Comparison of ENCODE assay signal across 8 mouse cellular contexts in genomic region chr11:75167643-75168589, GRCm38 (mm10). TPM values are rescaled to one million over a fixed set of nuclear protein-coding genes. Genes with fewer than 3 reads are reported as not detected.
DNase-seq lines count a peak whose midpoint lies in the region; ATAC-seq and TF ChIP-seq lines count a peak whose summit lies in the region.

No protein-coding gene starts in this region.

- TF ChIP-seq CTCF in liver, adult 2 months (IDR thresholded peaks at IDR 0.05; ENCODE audit: low read depth, low read length): no peak
- no peak for TF ChIP-seq CTCF in bone marrow macrophage, adult 2 months (IDR thresholded peaks at IDR 0.05; ENCODE audit: low read depth, low read length)

- ATAC-seq in heart, embryonic 14.5 days (ENCODE audit: insufficient number of reproducible peaks, insufficient read depth, low FRiP score, low read depth): no peak
- no peak for ATAC-seq in neural tube, embryonic 15.5 days (ENCODE audit: low FRiP score)

- peak overlapping the region; percentile 20; the same call in 1 of the 2 replicates for H3K27ac ChIP-seq in liver, adult 2 months (replicated peaks; ENCODE audit: insufficient read depth, low read depth, low read length)
- no peak overlapping the region for H3K27ac ChIP-seq in bone marrow macrophage, adult 2 months (ENCODE audit: insufficient read depth, low read depth, low read length)
- peak overlapping the region; percentile 2 to 82 for H3K27ac ChIP-seq in heart, embryonic 14.5 days (replicated peaks in 1 of 2; ENCODE audit: control insufficient read depth in 1 of 2, insufficient read depth in 1 of 2, low read depth in 2 of 2, low read length in 2 of 2)
- H3K27ac ChIP-seq in neural tube, embryonic 15.5 days (replicated peaks): peak overlapping the region; percentile 63; the same call in 1 of the 2 replicates

- H3K27me3 ChIP-seq in liver, adult 2 months (ENCODE audit: control insufficient read depth, insufficient read depth, low read length): peaks cover 20% of the 10 kb centered on the region; the same call in 1 of the 2 replicates
- H3K27me3 ChIP-seq in heart, embryonic 14.5 days (ENCODE audit: control insufficient read depth, insufficient read depth, low read length): peaks cover 61% of the 10 kb centered on the region
- peaks cover 62% of the 10 kb centered on the region for H3K27me3 ChIP-seq in neural tube, embryonic 15.5 days (replicated peaks)

- peak overlapping the region; percentile 78 for H3K9ac ChIP-seq in liver, adult 2 months (ENCODE audit: low read depth, low read length)
- H3K9ac ChIP-seq in heart, embryonic 14.5 days (ENCODE audit: low read length): peak overlapping the region; percentile 81
- peak overlapping the region; percentile 61 for H3K9ac ChIP-seq in neural tube, embryonic 15.5 days (replicated peaks)

- H3K4me1 ChIP-seq in liver, adult 2 months (ENCODE audit: control insufficient read depth, insufficient read depth, low read length): peaks cover 11% of the 10 kb centered on the region; the same call in 1 of the 2 replicates
- peaks cover 7% of the 10 kb centered on the region; the same call in 1 of the 2 replicates for H3K4me1 ChIP-seq in bone marrow macrophage, adult 2 months (ENCODE audit: control insufficient read depth, insufficient read depth, low read length)
- H3K4me1 ChIP-seq in heart, embryonic 14.5 days (ENCODE audit: control insufficient read depth in 2 of 2, insufficient read depth in 2 of 2, low read length in 2 of 2): peaks cover 8 to 64% of the 10 kb centered on the region in 2 experiments; a peak in 3 of 4 replicates
- H3K4me1 ChIP-seq in neural tube, embryonic 15.5 days: peaks cover 84% of the 10 kb centered on the region

- 19% methylated on average over 50 of the region's 63 CpGs for WGBS in liver, adult 2 months
- 7% methylated on average over 55 of the region's 63 CpGs for WGBS in heart, embryonic 14.5 days
- 5% methylated on average over 51 of the region's 63 CpGs for WGBS in neural tube, embryonic 15.5 days

- H3K4me3 ChIP-seq in liver, adult 2 months (ENCODE audit: insufficient read depth, low read depth, low read length): peak overlapping the region; percentile 65
- 0 out of 2 replicates have a peak overlapping the region, but pooled peaks have one; percentile 0 for H3K4me3 ChIP-seq in bone marrow macrophage, adult 2 months (ENCODE audit: insufficient read depth, low read length)
- peak overlapping the region; percentile 58 to 65 for H3K4me3 ChIP-seq in heart, embryonic 14.5 days (ENCODE audit: control insufficient read depth in 1 of 2, insufficient read depth in 1 of 2, low read depth in 1 of 2, low read length in 2 of 2)
- H3K4me3 ChIP-seq in neural tube, embryonic 15.5 days (replicated peaks): peak overlapping the region; percentile 53

- no peaks in the 10 kb centered on the region for H3K9me3 ChIP-seq in heart, embryonic 14.5 days (ENCODE audit: control insufficient read depth, low read length)
- H3K9me3 ChIP-seq in neural tube, embryonic 15.5 days (replicated peaks): no peaks in the 10 kb centered on the region

- no peaks in the 10 kb centered on the region for H3K79me2 ChIP-seq in liver, adult 2 months (ENCODE audit: control insufficient read depth, insufficient read depth, low read length)

- no peaks in the 10 kb centered on the region for H3K36me3 ChIP-seq in liver, adult 2 months (ENCODE audit: control insufficient read depth, insufficient read depth, low read length)
- H3K36me3 ChIP-seq in heart, embryonic 14.5 days (ENCODE audit: control insufficient read depth, insufficient read depth, low read length): peaks cover 33% of the 10 kb centered on the region
- peaks cover 7% of the 10 kb centered on the region for H3K36me3 ChIP-seq in neural tube, embryonic 15.5 days

- no peak for DNase-seq in liver, adult 2 months (ENCODE audit: extremely low read depth, low read depth, low spot score)
- DNase-seq in liver: no peak
- DNase-seq in kidney, postnatal 4 days: peak; percentile 70 to 76
- DNase-seq in urinary bladder, postnatal 14 days (ENCODE audit: low spot score): no peak
- no peak for DNase-seq in right cerebral cortex, postnatal 25 days

- H3K4me2 ChIP-seq in heart, embryonic 14.5 days (ENCODE audit: low read length): peak overlapping the region; percentile 98
- H3K4me2 ChIP-seq in neural tube, embryonic 15.5 days: peak overlapping the region; percentile 99

- TF ChIP-seq POLR2A in liver, adult 2 months (IDR thresholded peaks at IDR 0.05; ENCODE audit: extremely low read depth, insufficient read depth, low read length): 0 out of 2 replicates have a peak, but pooled peaks have one; percentile 18
- no peak for TF ChIP-seq POLR2A in bone marrow macrophage, adult 2 months (IDR thresholded peaks at IDR 0.05; ENCODE audit: borderline replicate concordance, low read depth, low read length)

RNA-seq across cellular contexts. Expression of gene Hic1, which starts 1.4 kb away (rescaled TPM):
- total RNA-seq in liver, adult 2 months (2014; rRNA removed): 1.1 and 1.8 TPM in 2 replicates
- polyA plus RNA-seq in liver, adult 2 months (2012; rRNA removed): 3.8 and 4.3 TPM in 2 replicates
- polyA plus RNA-seq in bone marrow macrophage, adult 2 months (2012; ENCODE audit: insufficient read depth, insufficient read length, missing spikeins): not detected in 2 replicates
- polyA plus RNA-seq in heart, embryonic 14.5 days (2014; fragmentation: Nextera tagmentation; extraction: Ambion mirVana): 6.4 and 6.8 TPM in 2 replicates
- 5.3 and 10.7 TPM in 2 replicates for polyA plus RNA-seq in neural tube, embryonic 15.5 days (2015; fragmentation: Nextera tagmentation; extraction: Ambion mirVana)

RNA-seq across cellular contexts. Expression of gene Ovca2, which starts 10.7 kb away (rescaled TPM):
- 6.7 and 6.9 TPM in 2 replicates for total RNA-seq in liver, adult 2 months (2014; rRNA removed)
- polyA plus RNA-seq in liver, adult 2 months (2012; rRNA removed): 5.7 and 8.0 TPM in 2 replicates
- 13.4 and 17.7 TPM in 2 replicates for polyA plus RNA-seq in bone marrow macrophage, adult 2 months (2012; ENCODE audit: insufficient read depth, insufficient read length, missing spikeins)
- polyA plus RNA-seq in heart, embryonic 14.5 days (2014; fragmentation: Nextera tagmentation; extraction: Ambion mirVana): 19.4 and 19.7 TPM in 2 replicates
- 12.6 and 15.4 TPM in 2 replicates for polyA plus RNA-seq in neural tube, embryonic 15.5 days (2015; fragmentation: Nextera tagmentation; extraction: Ambion mirVana)

RNA-seq across cellular contexts. Expression of gene Dph1, which starts 23.1 kb away (rescaled TPM):
- 11.3 and 14.2 TPM in 2 replicates for total RNA-seq in liver, adult 2 months (2014; rRNA removed)
- polyA plus RNA-seq in liver, adult 2 months (2012; rRNA removed): 49.1 and 53.5 TPM in 2 replicates
- 7.0 and 8.8 TPM in 2 replicates for polyA plus RNA-seq in bone marrow macrophage, adult 2 months (2012; ENCODE audit: insufficient read depth, insufficient read length, missing spikeins)
- polyA plus RNA-seq in heart, embryonic 14.5 days (2014; fragmentation: Nextera tagmentation; extraction: Ambion mirVana): 23.1 and 23.7 TPM in 2 replicates
- polyA plus RNA-seq in neural tube, embryonic 15.5 days (2015; fragmentation: Nextera tagmentation; extraction: Ambion mirVana): 13.8 and 16.2 TPM in 2 replicates

RNA-seq across cellular contexts. Expression of gene Rtn4rl1, which starts 25.7 kb away (rescaled TPM):
- 1.3 and 2.4 TPM in 2 replicates for total RNA-seq in liver, adult 2 months (2014; rRNA removed)
- 9.5 and 10.0 TPM in 2 replicates for polyA plus RNA-seq in liver, adult 2 months (2012; rRNA removed)
- 0.91 and 1.6 TPM in 2 replicates for polyA plus RNA-seq in bone marrow macrophage, adult 2 months (2012; ENCODE audit: insufficient read depth, insufficient read length, missing spikeins)
- 17.0 and 17.3 TPM in 2 replicates for polyA plus RNA-seq in heart, embryonic 14.5 days (2014; fragmentation: Nextera tagmentation; extraction: Ambion mirVana)
- 12.6 and 13.7 TPM in 2 replicates for polyA plus RNA-seq in neural tube, embryonic 15.5 days (2015; fragmentation: Nextera tagmentation; extraction: Ambion mirVana)

Comparison
In these comparisons a context has a peak if more than half of its experiments do, and no peak if none do; other contexts are left out.
1. DNase-seq: peak in kidney, postnatal 4 days (2 of 2); none in liver, adult 2 months (single experiment), liver (single experiment), urinary bladder, postnatal 14 days (single experiment) and right cerebral cortex, postnatal 25 days (single experiment).
2. H3K4me3 ChIP-seq: peak in every context shown above with its lines; median percentile 65 in liver, adult 2 months; 62 in heart, embryonic 14.5 days; 53 in neural tube, embryonic 15.5 days; 0 in bone marrow macrophage, adult 2 months.
3. Peak in every context shown above with its lines, with median percentiles within 50 percentile points of each other: H3K9ac ChIP-seq.